Mouse (Mus musculus): ENCODE results near the gene Krba1. TPM values are rescaled to one million over a fixed set of nuclear protein-coding genes. Genes with fewer than 3 reads are reported as not detected.

The Krba1 gene
- polyA plus RNA-seq, 1 experiment, result 48.0 TPM

- no peak for DNase-seq (ENCODE audit: low read depth)
- TF ChIP-seq POLR2A (IDR thresholded peaks at IDR 0.05; ENCODE audit: borderline replicate concordance, extremely low read depth, insufficient read depth, insufficient read length, poor library complexity, severe bottlenecking), result no peak
- no peak for TF ChIP-seq CTCF (IDR thresholded peaks at IDR 0.05; ENCODE audit: borderline replicate concordance, extremely low read depth, insufficient read depth, insufficient read length)
Measured at GRCm38 (mm10) chr6:48428769-48429557, 33.6 kb downstream of the Krba1 start.

GRCm38 (mm10) chr6:48430748-48431147 lies 35.4 kb downstream of the Krba1 start:
- no peak for DNase-seq (ENCODE audit: low read depth)
- no peak for TF ChIP-seq CTCF (IDR thresholded peaks at IDR 0.05; ENCODE audit: borderline replicate concordance, extremely low read depth, insufficient read depth, insufficient read length)
- TF ChIP-seq POLR2A (IDR thresholded peaks at IDR 0.05; ENCODE audit: borderline replicate concordance, extremely low read depth, insufficient read depth, insufficient read length, poor library complexity, severe bottlenecking), result no peak

DNA sequence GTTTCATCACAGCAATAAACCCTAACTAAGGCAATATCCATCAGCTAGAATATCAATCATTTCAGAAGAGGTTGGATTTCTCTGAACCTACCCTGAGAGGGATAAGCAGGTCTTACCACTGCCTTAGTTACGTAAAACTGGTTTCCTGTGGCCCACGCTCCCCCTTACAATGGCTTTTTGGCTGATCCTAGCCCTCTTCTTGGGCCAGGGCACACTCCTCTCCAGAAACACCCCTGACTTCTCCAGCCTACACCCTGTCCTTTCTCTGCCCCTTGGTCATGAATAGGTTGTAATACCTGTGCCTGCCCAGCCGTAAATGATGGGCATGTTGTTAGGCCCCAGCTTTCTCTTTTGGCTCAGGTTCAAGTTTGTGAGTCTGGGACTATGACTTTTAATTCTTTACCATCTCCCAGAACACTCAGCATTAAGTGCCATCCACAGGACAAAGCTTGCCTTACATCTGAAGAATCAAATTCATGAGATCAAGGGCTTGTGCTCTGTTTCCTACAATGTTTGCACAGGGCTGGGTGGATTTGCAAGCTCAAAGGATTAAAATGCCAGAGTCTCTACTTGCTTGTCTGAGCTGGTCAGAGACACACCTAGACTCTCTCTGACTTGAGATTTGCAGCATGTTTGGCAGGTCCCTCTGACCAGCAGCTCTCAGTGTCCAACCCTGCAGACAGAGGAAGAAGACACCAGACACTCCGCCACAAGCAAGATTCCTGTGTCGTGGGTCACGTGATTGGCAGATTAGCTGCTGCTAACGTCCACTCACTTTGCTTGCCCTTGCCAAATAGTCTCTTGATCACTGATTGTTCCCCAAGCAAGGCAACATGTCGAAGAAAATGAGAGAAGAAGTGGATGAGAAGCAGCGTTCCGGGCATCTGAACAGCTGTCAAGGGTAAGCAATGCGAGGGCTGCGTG lies 37.8 kb downstream of the Krba1 start:
- no peak for DNase-seq (ENCODE audit: low read depth)
- TF ChIP-seq POLR2A (IDR thresholded peaks at IDR 0.05; ENCODE audit: borderline replicate concordance, extremely low read depth, insufficient read depth, insufficient read length, poor library complexity, severe bottlenecking) (no peak), CTCF (IDR thresholded peaks at IDR 0.05; ENCODE audit: borderline replicate concordance, extremely low read depth, insufficient read depth, insufficient read length) (no peak)

DNA sequence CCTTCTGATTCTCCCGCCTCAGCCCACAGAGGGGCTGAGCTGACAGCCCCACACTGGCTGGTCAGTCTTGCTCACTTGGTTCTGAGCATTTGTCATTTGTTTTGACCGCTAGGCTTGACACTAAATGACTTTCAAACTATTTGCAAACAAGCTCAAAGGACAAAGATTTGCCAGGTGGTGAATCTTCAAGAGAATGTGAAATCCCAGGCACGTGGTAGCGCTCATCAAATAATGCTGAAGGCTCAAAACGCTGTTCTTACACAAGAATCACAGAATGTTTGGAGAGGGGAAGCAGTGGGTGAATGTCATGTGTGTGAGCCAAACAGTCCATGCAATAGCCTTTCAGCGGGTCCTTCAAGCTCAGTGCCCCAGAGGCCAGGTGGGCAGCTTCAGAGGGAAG lies 39.3 kb downstream of the Krba1 start:
- TF ChIP-seq POLR2A (IDR thresholded peaks at IDR 0.05; ENCODE audit: borderline replicate concordance, extremely low read depth, insufficient read depth, insufficient read length, poor library complexity, severe bottlenecking), result no peak
- no peak for TF ChIP-seq CTCF (IDR thresholded peaks at IDR 0.05; ENCODE audit: borderline replicate concordance, extremely low read depth, insufficient read depth, insufficient read length)
- DNase-seq (ENCODE audit: low read depth), result no peak

- DNase-seq (ENCODE audit: low read depth), result no peak
- TF ChIP-seq POLR2A (IDR thresholded peaks at IDR 0.05; ENCODE audit: borderline replicate concordance, extremely low read depth, insufficient read depth, insufficient read length, poor library complexity, severe bottlenecking) (no peak), CTCF (IDR thresholded peaks at IDR 0.05; ENCODE audit: borderline replicate concordance, extremely low read depth, insufficient read depth, insufficient read length) (no peak)
Measured at GRCm38 (mm10) chr6:48435111-48435510, 39.7 kb downstream of the Krba1 start.

DNA sequence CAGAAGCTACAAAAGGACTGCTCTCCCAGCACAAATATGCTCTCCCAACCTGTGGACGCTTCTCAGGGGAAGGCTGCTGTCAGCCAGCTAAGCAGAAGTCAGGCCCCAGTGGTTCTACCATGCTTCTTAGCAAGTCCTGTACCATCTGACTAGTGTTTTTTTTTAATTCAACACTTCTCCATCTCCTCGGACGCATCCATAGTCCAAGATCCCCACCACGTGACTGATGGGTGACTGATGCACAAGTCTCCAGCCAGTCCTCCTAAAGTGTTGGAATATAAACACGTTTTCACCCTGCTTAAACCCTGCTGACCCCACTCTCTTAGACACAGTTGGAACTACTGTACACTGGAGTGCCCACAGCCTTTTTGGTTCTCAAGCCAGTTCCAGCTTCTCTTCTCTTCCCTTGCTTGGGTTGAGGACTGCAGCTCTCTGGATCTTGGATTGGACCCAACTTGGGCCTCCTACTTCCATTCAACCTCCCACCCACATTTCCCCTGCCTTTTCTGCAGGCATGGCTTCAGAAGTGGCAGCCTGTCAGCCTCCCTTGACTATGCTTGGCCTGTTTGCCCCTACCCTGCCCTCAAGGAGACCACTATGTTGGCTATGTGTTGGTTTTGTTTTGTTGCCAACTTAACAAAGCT lies 40.4 kb downstream of the Krba1 start:
- TF ChIP-seq CTCF (IDR thresholded peaks at IDR 0.05; ENCODE audit: borderline replicate concordance, extremely low read depth, insufficient read depth, insufficient read length) (no peak), POLR2A (IDR thresholded peaks at IDR 0.05; ENCODE audit: borderline replicate concordance, extremely low read depth, insufficient read depth, insufficient read length, poor library complexity, severe bottlenecking) (no peak)
- DNase-seq (ENCODE audit: low read depth), result no peak

DNA sequence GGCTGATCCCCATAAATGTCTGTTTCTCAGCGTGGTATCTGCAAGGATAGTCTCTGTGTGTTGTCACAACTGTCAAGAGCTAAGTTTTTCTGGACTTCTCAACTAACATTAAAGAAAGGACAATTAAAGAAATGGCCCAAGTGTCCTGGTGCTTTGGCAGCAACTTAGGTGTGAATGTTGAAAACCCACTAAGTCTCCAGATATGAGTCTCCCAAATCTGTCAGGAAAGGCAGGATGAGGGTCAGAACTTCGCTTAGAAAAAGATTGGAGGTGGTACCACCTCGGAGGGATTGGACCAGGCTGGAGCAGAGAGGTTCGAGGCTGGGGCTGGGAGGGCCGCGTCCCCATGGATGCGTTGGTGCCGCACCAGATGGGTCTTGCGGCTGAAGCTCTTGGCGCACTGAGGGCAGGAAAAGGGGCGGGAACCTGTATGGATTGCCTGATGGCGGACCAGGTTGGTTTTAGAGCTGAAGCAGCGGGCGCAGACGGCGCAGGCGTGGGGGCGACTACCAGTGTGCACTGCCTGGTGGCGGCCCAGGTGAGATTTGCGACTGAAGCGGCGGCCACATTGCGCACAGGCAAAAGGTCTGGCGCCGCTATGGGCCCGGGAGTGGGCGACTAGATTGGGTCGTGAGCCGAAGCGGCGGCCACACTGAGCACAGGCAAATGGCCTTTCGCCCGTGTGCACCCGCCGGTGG lies 42.4 kb downstream of the Krba1 start:
- no peak for TF ChIP-seq POLR2A (IDR thresholded peaks at IDR 0.05; ENCODE audit: borderline replicate concordance, extremely low read depth, insufficient read depth, insufficient read length, poor library complexity, severe bottlenecking)
- TF ChIP-seq CTCF (IDR thresholded peaks at IDR 0.05; ENCODE audit: borderline replicate concordance, extremely low read depth, insufficient read depth, insufficient read length), result no peak
- DNase-seq (ENCODE audit: low read depth), result peak; percentile 23

DNA sequence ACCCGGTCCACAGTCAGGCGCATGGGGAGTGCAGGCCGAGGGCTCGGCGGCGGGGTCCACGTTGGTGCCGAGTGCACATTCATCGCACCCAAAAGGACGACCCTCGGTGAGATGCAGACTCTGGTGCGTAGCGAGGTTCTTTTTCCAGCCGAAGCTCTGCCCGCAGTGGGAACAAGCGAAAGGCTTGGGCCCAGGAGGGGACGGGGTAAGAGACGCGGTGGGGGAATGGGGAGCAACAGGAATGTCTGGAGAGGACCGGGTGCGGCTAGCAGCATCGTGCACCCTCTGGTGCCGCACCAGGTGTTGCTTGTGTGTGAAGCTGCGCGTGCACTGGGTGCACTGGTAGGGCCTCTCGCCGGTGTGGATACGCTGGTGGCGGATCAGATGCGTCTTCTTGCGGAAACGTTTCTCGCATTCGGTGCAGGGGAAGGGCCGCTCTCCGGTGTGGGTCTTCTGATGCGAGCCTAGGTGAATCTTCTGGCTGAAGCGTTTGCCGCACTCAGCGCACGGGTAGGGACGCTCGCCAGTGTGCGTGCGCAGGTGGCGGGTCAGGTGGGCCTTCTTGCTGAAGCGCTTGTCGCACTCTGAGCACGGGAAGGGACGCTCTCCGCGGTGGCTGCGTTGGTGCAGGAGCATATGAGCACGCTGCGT lies 43.2 kb downstream of the Krba1 start:
- no peak for TF ChIP-seq CTCF (IDR thresholded peaks at IDR 0.05; ENCODE audit: borderline replicate concordance, extremely low read depth, insufficient read depth, insufficient read length)
- TF ChIP-seq POLR2A (IDR thresholded peaks at IDR 0.05; ENCODE audit: borderline replicate concordance, extremely low read depth, insufficient read depth, insufficient read length, poor library complexity, severe bottlenecking), result no peak
- peak; percentile 54 for DNase-seq (ENCODE audit: low read depth)

GRCm38 (mm10) chr6:48439654-48440053 lies 44.3 kb downstream of the Krba1 start:
- no peak for DNase-seq (ENCODE audit: low read depth)
- TF ChIP-seq POLR2A (IDR thresholded peaks at IDR 0.05; ENCODE audit: borderline replicate concordance, extremely low read depth, insufficient read depth, insufficient read length, poor library complexity, severe bottlenecking), result no peak
- TF ChIP-seq CTCF (IDR thresholded peaks at IDR 0.05; ENCODE audit: borderline replicate concordance, extremely low read depth, insufficient read depth, insufficient read length), result no peak

DNA sequence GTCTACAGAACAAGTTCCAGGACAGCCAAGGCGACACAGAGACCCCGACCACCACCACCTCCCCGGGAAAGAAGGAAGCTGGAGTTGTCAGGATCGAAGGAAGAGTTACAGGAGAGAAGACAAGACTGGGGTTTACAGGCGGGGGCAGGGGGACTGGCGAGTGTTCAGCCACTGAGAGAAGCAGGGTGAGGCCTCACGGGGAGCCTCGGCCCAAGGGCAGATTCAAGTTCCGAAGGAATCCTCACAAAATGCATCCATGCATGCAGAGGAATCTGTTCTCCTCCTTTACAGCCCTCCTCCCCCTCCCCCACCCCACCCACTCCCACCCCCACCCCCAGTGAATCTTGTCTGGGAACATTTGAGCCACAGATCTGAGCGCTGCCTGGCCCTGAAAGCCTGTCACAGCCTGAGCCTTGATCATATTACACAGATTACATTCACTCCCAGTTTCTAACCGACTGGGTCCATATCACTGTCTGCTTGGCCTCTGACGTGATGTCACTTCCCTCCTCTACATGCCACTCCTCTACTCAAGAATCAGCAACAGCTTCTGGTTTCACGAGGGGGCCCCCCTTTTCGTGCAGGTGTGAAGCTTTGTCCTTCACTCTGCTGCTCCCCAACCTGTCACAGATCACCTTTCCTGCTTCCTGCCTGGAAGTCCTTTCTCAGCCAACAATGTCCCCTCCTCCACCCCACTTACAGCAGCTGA lies 45.1 kb downstream of the Krba1 start:
- no peak for DNase-seq (ENCODE audit: low read depth)
- TF ChIP-seq CTCF (IDR thresholded peaks at IDR 0.05; ENCODE audit: borderline replicate concordance, extremely low read depth, insufficient read depth, insufficient read length), result no peak
- TF ChIP-seq POLR2A (IDR thresholded peaks at IDR 0.05; ENCODE audit: borderline replicate concordance, extremely low read depth, insufficient read depth, insufficient read length, poor library complexity, severe bottlenecking), result no peak
